Mouse (Mus musculus) midbrain, embryonic 11.5 days (tissue): ENCODE results near the gene Gpr35. TPM values are rescaled to one million over a fixed set of nuclear protein-coding genes. Genes with fewer than 3 reads are reported as not detected.
A peak's percentile ranks its signal among the peaks of the same experiment; 100 is the strongest.

Experiments
- ATAC-seq: fragments of 200-750 bp; cut with Nextera tagmentation; 2 replicates; pipeline ENCODE4 v1.8.0; 2017; ENCODE audit warnings: moderate TSS enrichment, moderate library complexity; ENCODE audit not compliant: low FRiP score
- DNase-seq: peaks from one replicate; pipeline ENCODE4 v3.0.0; 2015; ENCODE audit warnings: low spot score; ENCODE audit errors: missing footprints
- H3K27ac ChIP-seq: fragments of 300-500 bp; sonication (generic); 2 replicates; pipeline ENCODE4 v1.5.1; 2014; ENCODE audit warnings: low read depth, low read length
- H3K27me3 ChIP-seq: fragments of 300-500 bp; sonication (generic); 2 replicates; pipeline ENCODE4 v1.6.1; 2014; ENCODE audit warnings: mild to moderate bottlenecking, low read length, moderate library complexity, mixed read lengths; ENCODE audit not compliant: control insufficient read depth, insufficient read depth
- H3K36me3 ChIP-seq: fragments of 300-500 bp; sonication (generic); 2 replicates; pipeline ENCODE4 v1.6.1; 2014; ENCODE audit warnings: mild to moderate bottlenecking, low read length, moderate library complexity, mixed read lengths; ENCODE audit not compliant: control insufficient read depth, insufficient read depth
- H3K4me1 ChIP-seq: fragments of 300-500 bp; sonication (generic); 2 replicates; pipeline ENCODE4 v1.6.1; 2014; ENCODE audit warnings: low read length; ENCODE audit not compliant: control insufficient read depth, insufficient read depth
- H3K4me2 ChIP-seq: fragments of 300-500 bp; sonication (generic); 2 replicates; pipeline ENCODE4 v1.6.1; 2014; ENCODE audit warnings: mild to moderate bottlenecking, moderate library complexity
- H3K4me3 ChIP-seq: fragments of 300-500 bp; sonication (generic); 2 replicates; pipeline ENCODE4 v1.5.1; 2014; ENCODE audit warnings: low read depth, low read length
- H3K9ac ChIP-seq: fragments of 300-500 bp; sonication (generic); 2 replicates; pipeline ENCODE4 v1.6.1; 2014; ENCODE audit warnings: low read length
- H3K9me3 ChIP-seq: fragments of 300-500 bp; sonication (generic); 2 replicates; pipeline ENCODE4 v1.6.1; 2016; ENCODE audit warnings: low read length; ENCODE audit not compliant: control insufficient read depth
- WGBS: fragments of 180-500 bp; shearing (Covaris S2); extraction: QIAGEN DNeasy Blood & Tissue Kit; methylation state at CpG from one replicate; pipeline ENCODE4 v1.1.7; 2014; 5-methylcytosine and 5-hydroxymethylcytosine counted together
- polyA plus RNA-seq: library from polyadenylated mRNA; unstranded; fragments of >200 nt; fragmentation: Nextera tagmentation; extraction: Ambion mirVana; gene quantifications from 2 replicates; pipeline ENCODE4 v1.2.1, GENCODE M21; 2014

Gene Gpr35
- polyA plus RNA-seq, 1 experiment from 2014 or later, result not detected

DNA sequence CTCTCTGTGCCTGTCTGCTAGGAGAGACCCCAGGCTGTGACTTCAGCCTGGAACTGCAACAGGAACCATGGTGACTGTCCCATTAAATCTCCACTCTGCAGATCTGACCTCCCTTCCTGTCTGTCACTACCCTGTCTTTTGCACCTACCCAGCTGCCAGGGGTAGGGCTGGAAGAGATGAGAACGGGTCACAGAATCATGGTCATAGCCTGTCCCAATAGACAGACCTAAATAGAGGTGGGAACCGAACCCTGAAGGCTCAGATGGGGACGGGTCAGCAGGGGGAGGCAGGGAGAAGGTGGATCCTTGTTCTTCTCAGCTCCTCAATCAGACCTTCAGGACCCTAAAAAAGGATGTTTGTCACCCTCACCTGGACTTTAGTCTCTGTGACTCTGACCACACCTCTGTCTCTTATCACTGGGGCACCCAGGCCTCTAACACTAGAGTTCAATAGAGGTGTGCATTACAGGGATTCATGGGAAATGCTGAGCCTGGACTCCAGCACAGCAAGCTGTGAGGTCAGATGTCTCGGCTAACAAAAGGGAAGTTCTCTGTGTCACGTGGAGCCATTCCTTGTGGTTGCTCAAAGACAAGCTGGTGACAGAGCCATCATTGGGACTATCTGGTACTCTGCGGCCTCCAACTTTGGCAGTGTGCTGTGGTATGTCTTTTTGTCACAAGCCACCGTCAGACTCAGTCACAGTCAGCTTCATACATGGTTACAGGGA is 30.0 kb upstream of the Gpr35 start:
- H3K4me3 ChIP-seq, result no peak overlapping the region
- H3K36me3 ChIP-seq, result peaks cover 23% of the 10 kb centered on the region
- no peak overlapping the region for H3K27ac ChIP-seq
- no peak overlapping the region for H3K4me2 ChIP-seq
- DNase-seq (no peak), ATAC-seq (no peak)
- no peaks in the 10 kb centered on the region for H3K27me3 ChIP-seq
- 82% methylated on average over 7 of the region's 7 CpGs for WGBS
- H3K9ac ChIP-seq, result no peak overlapping the region
- no peaks in the 10 kb centered on the region for H3K4me1 ChIP-seq
- no peaks in the 10 kb centered on the region for H3K9me3 ChIP-seq

DNA sequence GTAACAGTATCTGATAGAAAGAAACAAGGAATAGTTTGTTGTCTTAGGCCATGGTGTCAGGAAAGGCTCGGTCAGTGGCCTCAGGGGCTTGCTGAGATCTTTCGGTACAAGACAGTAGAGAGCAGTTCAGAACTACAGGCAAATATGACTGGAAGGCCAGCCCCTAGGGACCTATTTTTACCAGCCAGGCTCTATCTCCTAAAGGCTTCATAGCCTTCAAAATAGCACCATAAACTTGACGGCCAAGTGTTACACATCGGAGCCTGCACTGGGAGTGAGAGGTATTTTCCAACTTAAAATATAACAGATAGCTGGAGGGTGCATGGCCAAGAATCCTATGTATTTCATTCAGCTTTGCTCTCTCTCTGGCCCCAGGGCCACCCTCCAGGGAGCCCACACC is 29.2 kb upstream of the Gpr35 start:
- H3K4me2 ChIP-seq, result no peak overlapping the region
- H3K36me3 ChIP-seq, result peaks cover 23% of the 10 kb centered on the region
- H3K9ac ChIP-seq, result no peak overlapping the region
- H3K4me3 ChIP-seq, result no peak overlapping the region
- H3K27me3 ChIP-seq, result no peaks in the 10 kb centered on the region
- H3K27ac ChIP-seq, result no peak overlapping the region
- H3K4me1 ChIP-seq, result no peaks in the 10 kb centered on the region
- H3K9me3 ChIP-seq, result no peaks in the 10 kb centered on the region
- ATAC-seq (no peak), DNase-seq (no peak)
- 89% methylated on average over 4 of the region's 4 CpGs for WGBS

DNA sequence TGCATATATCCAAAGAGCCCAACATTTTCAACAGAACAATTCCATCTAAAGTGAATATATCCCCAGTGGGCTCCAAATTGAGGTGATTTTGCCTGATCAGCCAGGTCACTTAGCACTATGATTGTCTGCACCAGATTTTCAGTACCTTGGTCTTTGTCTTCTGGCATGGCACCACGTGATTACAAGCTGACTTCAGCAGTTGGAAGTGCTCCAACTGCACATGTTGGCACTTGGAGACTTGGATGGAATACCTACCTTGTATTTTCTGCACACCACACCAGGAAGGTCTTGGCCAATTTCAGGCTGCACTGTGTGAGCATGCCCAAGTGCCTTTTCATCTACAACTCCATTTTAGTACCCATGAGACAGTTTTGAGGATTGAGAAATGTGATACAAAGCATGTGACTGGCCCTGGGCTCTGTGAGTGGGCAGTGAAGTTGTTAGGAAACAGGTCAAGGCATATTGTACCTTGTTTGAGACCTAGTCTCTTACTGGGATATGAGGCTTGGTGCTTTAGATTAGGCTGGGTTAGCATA is 20.4 kb upstream of the Gpr35 start:
- Histone ChIP-seq H3K4me2 (no peak overlapping the region), H3K27ac (no peak overlapping the region), H3K4me1 (peaks cover 7% of the 10 kb centered on the region), H3K27me3 (no peaks in the 10 kb centered on the region), H3K9me3 (no peaks in the 10 kb centered on the region), H3K36me3 (no peaks in the 10 kb centered on the region), H3K9ac (no peak overlapping the region), H3K4me3 (no peak overlapping the region)
- no peak for DNase-seq
- no peak for ATAC-seq
- 30% methylated on average over 1 of the region's 1 CpGs for WGBS

DNA sequence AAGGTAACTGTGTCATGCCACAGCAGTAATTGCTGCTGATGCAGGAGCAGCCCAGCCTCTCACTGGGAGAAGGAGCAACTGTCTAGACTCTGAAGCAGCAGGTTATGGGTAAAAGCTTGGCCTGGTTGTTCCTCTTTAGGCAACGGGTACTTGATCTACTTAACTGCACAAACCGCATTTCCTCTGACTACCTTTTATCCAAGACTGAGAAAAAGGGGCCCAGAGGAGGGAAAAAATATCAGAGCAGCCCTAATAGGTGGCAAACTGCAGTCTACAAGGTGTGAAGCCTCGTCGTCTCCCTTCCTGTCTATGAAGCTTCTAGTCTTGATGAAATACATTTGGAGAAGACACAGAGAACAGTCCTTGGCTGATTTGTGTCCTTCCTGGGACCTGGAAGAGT is 17.1 kb upstream of the Gpr35 start:
- ATAC-seq, result no peak
- DNase-seq, result no peak
- Histone ChIP-seq H3K9ac (peak overlapping the region; percentile 87), H3K27me3 (no peaks in the 10 kb centered on the region), H3K36me3 (no peaks in the 10 kb centered on the region), H3K4me2 (peak overlapping the region; percentile 84), H3K27ac (peak overlapping the region; percentile 96), H3K4me1 (peaks cover 20% of the 10 kb centered on the region), H3K9me3 (no peaks in the 10 kb centered on the region), H3K4me3 (peak overlapping the region; percentile 80)
- WGBS, result 84% methylated on average over 4 of the region's 4 CpGs

DNA sequence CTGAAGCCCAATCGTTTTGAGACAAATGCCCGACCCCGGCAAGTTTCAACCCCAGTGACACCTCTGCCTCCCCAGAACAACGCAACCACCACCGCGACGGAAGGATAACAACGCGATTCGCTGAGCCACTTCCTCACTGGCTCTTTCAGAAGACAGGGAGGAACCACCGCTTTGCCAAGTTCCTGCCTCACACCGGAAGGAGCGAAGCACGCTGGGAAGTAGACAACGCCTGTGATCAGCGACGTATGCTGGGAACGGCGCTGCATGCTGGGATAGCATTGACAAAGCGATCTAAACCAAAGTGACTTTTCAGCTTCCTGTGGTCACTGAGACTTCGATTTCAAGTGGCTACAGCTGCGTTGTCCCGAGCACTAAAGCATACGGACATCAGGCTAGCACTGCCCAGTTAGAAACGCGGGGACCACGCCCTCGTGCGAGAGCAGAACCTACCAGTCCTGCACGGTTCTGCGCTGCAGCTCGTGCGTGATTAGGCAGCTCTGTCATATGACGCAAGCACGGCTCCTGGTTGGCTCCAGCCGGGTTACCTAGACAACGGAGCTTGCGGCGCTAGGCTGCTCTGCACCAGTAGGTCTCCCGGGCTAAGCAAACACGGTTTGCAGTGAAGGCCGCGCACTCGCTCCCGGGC is 16.4 kb upstream of the Gpr35 start, which contains the start of gene Capn10:
Capn10 (plus strand) TSS at position 195 of the 646 bp plus-strand sequence.
- Histone ChIP-seq H3K4me3 (peak within 1 kb of the TSS; percentile 80), H3K4me2 (peak within 1 kb of the TSS; percentile 84), H3K4me1 (peaks cover 20% of the 10 kb centered on the region), H3K36me3 (peaks cover 5% of the 10 kb centered on the region; the same call in 1 of the 2 replicates), H3K27me3 (no peaks in the 10 kb centered on the region), H3K9ac (peak within 1 kb of the TSS; percentile 87), H3K27ac (peak within 1 kb of the TSS; percentile 96), H3K9me3 (no peaks in the 10 kb centered on the region)
- DNase-seq (peak; percentile 99), ATAC-seq (peak; percentile 100)
- 0% methylated on average over 45 of the region's 45 CpGs for WGBS

DNA sequence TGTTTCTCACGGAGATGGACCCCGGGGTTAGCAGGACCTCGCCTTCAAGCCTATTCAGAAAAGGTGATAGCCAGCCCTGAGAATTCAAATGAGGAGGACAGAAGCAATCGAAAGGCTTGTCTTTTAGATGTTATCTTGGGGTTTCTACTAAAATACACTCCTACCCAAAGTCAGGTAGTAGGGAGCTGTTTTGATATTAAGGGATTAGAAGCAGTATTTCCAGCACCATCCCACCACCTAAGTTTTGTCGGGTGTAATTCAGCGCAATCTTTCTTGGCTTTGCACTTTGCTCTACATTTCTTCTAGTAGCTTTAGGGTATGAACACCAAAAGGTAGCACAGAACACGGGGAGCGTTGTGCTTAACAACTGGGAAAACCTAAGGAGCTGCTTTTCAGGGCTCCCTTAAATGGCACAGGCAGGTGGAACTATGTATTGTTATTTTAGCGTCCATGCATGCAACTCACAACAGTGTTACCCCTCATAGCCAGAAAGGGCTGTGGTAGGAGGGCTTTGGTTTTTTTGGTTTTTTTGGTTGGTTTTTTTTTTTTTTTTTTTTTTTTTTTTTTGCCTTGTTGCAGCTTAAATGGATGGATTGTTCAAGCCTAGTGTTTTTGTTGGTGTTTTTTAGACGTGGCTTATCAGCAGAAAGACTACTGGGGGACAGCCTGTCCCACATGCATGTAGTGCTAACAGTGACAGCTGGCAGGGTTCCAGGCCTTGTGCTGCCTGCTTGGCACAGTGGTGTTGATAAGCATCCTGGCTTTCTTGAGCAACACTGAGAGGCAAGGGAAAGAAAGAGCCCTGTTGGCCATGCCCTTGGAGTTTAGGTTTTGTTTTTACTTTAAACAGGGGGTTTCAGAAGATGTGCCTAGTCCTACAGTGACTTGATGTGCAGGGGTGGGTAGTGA is 15.4 kb upstream of the Gpr35 start:
- H3K9me3 ChIP-seq, result no peaks in the 10 kb centered on the region
- H3K4me2 ChIP-seq, result peak overlapping the region; percentile 84
- H3K9ac ChIP-seq, result peak overlapping the region; percentile 87
- H3K4me1 ChIP-seq, result peaks cover 20% of the 10 kb centered on the region
- ATAC-seq (no peak), DNase-seq (no peak)
- peak overlapping the region; percentile 96 for H3K27ac ChIP-seq
- no peaks in the 10 kb centered on the region for H3K27me3 ChIP-seq
- H3K36me3 ChIP-seq, result peaks cover 7% of the 10 kb centered on the region
- peak overlapping the region; percentile 80 for H3K4me3 ChIP-seq
- WGBS, result 25% methylated on average over 10 of the region's 10 CpGs

DNA sequence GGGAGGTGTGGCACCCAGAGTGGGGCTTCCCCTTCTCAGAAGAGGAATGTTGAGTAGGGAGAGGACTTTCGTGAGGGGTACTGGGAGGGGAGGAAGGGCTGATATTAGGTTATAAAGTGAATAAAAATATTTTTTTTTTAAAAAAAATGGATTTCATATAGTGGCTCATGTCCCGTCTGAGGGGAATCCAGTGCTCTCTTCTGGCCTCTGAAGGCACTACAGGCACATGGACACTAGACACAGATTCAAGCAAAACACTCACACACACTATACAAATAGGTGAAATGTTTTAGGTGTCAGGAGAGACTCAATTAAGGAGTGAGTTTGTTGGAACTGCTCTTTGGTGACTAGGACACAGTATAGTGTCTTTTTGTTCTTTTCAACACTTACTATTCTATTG is 14.7 kb upstream of the Gpr35 start:
- peak overlapping the region; percentile 80 for H3K4me3 ChIP-seq
- DNase-seq (no peak), ATAC-seq (no peak)
- no peak overlapping the region for H3K27ac ChIP-seq
- no peaks in the 10 kb centered on the region for H3K27me3 ChIP-seq
- 80% methylated on average over 2 of the region's 2 CpGs for WGBS
- peaks cover 7% of the 10 kb centered on the region for H3K36me3 ChIP-seq
- peak overlapping the region; percentile 87 for H3K9ac ChIP-seq
- peaks cover 20% of the 10 kb centered on the region for H3K4me1 ChIP-seq
- no peaks in the 10 kb centered on the region for H3K9me3 ChIP-seq
- H3K4me2 ChIP-seq, result peak overlapping the region; percentile 84

DNA sequence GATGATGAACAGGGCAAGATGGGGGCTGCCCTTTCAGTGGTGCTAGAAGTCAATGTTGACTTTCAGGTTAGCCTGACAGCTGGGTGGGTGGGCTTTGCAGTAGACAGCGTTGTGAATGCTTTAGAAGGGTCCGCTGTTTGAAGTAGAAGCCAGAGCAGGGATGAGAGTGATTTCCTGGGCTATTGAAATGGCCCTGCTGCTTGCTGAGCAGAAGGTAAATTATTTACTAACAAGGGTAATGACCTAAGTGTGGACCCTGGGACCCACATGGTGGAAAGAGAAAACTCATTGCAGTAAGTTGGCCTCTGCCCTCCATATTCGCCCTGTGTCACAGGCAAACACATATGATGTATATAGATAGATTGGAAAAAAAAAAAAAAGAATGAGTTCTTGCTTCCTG is 14.2 kb upstream of the Gpr35 start:
- WGBS, result 90% methylated on average over 3 of the region's 3 CpGs
- Histone ChIP-seq H3K4me1 (peaks cover 20% of the 10 kb centered on the region), H3K27ac (no peak overlapping the region), H3K9me3 (no peaks in the 10 kb centered on the region), H3K4me3 (no peak overlapping the region), H3K36me3 (peaks cover 9% of the 10 kb centered on the region), H3K9ac (no peak overlapping the region), H3K27me3 (no peaks in the 10 kb centered on the region), H3K4me2 (peak overlapping the region; percentile 84)
- no peak for ATAC-seq
- DNase-seq, result no peak
